Mouse (Mus musculus) T-helper 17 cell (primary cell): ENCODE results near the gene Arhgap29.

Source experiments
- in situ Hi-C, 2 experiments: fragments of 300-600 bp; cut with MboI, MseI; formaldehyde crosslinking; loops; 1 replicate in 1 of 2; 2 replicates in 1 of 2; pipeline ENCODE4 v1.15.1; 2025; ENCODE audit warnings: high pct_unique_total_duplicates in 2 of 2

Arhgap29 gene

DNA sequence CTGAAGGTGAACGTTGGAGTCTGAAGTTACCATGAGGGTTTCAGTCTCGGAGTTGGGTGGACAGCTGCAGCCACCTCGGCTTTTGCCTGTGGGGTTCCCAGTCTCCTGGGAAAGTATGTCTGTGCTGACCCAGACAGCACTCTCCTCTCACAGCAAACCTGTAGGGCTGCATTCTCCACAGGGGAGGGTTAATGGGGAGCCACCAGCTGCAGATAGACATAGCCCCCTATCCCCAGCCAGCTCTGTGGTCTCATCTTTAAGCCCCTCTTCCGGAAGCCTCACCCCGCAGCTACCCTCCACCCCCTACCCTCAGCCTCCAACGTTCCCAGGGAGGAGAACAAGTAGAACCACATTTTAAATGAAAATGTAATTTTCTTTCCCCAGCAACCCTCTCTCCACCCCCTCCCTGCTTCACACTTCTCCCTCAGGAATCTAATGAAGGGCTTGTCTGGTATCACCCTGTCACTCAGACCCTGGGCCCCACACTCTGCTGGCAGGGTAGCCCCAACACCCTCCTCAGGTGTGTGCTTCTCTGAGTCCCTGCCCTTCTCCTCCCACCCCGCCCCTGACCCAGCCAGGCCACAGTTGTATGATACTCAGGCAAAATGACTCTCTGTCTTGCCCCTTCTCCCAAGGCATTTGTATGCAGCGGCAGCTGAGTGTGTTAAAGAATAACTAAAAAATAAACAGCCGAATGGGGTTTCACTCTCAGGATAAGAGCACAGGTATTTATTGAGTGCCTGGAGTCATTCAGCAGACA lies 106.3 kb downstream of the Arhgap29 start:
- in situ Hi-C loops: loop anchor here in 1 of 2 experiments (25.0 kb wide), 1 partner anchor 1446 kb away; no protein-coding TSS in a partner anchor

GRCm38 (mm10) chr3:122062586-122062985 lies 110.2 kb downstream of the Arhgap29 start:
- in situ Hi-C loops: loop anchor here in 1 of 2 experiments (25.0 kb wide), 1 partner anchor 1450 kb away; no protein-coding TSS in a partner anchor

GRCm38 (mm10) chr3:122064556-122065410 lies 112.4 kb downstream of the Arhgap29 start:
- in situ Hi-C loops: loop anchor here in 1 of 2 experiments (25.0 kb wide), 1 partner anchor 1452 kb away; no protein-coding TSS in a partner anchor
